Mouse (Mus musculus): Measurements from ENCODE around the gene Slc40a1.

GRCm38 (mm10) chr1:45926393-45926763 lies at the start of gene Slc40a1:
- no peak for TF ChIP-seq ZC3H11A (IDR thresholded peaks at IDR 0.05; ENCODE audit: borderline replicate concordance, low read depth, low read length)
- no peak for TF ChIP-seq CHD2 (IDR thresholded peaks at IDR 0.05; ENCODE audit: low read depth, low read length)
- TF ChIP-seq MAFK (IDR thresholded peaks at IDR 0.05; ENCODE audit: insufficient read depth, low read depth, low read length) = no peak
- TF ChIP-seq ZNF384 (IDR thresholded peaks at IDR 0.05; ENCODE audit: low read depth, low read length) = no peak
- no peak for TF ChIP-seq HCFC1 (IDR thresholded peaks at IDR 0.05; ENCODE audit: borderline replicate concordance, insufficient read depth, low read length)
